13 mouse cellular contexts compared by ENCODE assay signal in genomic region chr6:52609626-52610352, GRCm38 (mm10). TPM values are rescaled to one million over a fixed set of nuclear protein-coding genes. Genes with fewer than 3 reads are reported as not detected.
DNase-seq lines count a peak whose midpoint lies in the region; ATAC-seq and TF ChIP-seq lines count a peak whose summit lies in the region.
"Had no signal": no experiment of that assay in that cellular context is flagged by ENCODE, and none has a peak within 500 bp of the region (broad histone marks: within the 10 kb centered on the region; RNA-seq: fewer than 3 reads in every experiment).

No protein-coding gene starts in this region.

- H3K4me1 ChIP-seq in limb, embryonic 14.5 days (ENCODE audit: control insufficient read depth, insufficient read depth, low read length) = no peaks in the 10 kb centered on the region
- H3K4me1 ChIP-seq in limb, embryonic 10.5 days = 0 out of 2 replicates have a peak, but pooled peaks cover 3% of the 10 kb centered on the region
- peaks cover 9% of the 10 kb centered on the region; the same call in 1 of the 2 replicates for H3K4me1 ChIP-seq in intestine, embryonic 16.5 days (ENCODE audit: control insufficient read depth, insufficient read depth, low read length)
- H3K4me1 ChIP-seq in stomach, embryonic 15.5 days = no peaks in the 10 kb centered on the region
- H3K4me1 ChIP-seq: forebrain, embryonic 15.5 days; midbrain, embryonic 12.5 days had no signal

- no peak overlapping the region for H3K27ac ChIP-seq in limb, embryonic 14.5 days (replicated peaks; ENCODE audit: low read depth, low read length)
- no peak overlapping the region for H3K27ac ChIP-seq in limb, embryonic 10.5 days
- peak overlapping the region; percentile 72 for H3K27ac ChIP-seq in intestine, embryonic 16.5 days (ENCODE audit: low read length)
- H3K27ac ChIP-seq in stomach, embryonic 15.5 days = peak overlapping the region; percentile 87
- H3K27ac ChIP-seq: forebrain, embryonic 15.5 days; hindbrain, postnatal 0 days; midbrain, embryonic 12.5 days had no signal

- no peak overlapping the region for H3K4me2 ChIP-seq in limb, embryonic 14.5 days (replicated peaks; ENCODE audit: low read depth, low read length, severe bottlenecking)
- no peak overlapping the region for H3K4me2 ChIP-seq in intestine, embryonic 16.5 days (ENCODE audit: low read depth, low read length)
- no peak overlapping the region; the same call in 1 of the 2 replicates for H3K4me2 ChIP-seq in stomach, embryonic 15.5 days
- H3K4me2 ChIP-seq: forebrain, embryonic 15.5 days; midbrain, embryonic 12.5 days had no signal

- WGBS in limb, embryonic 14.5 days = 57% methylated on average over 6 of the region's 6 CpGs
- 86% methylated on average over 6 of the region's 6 CpGs for WGBS in limb, embryonic 10.5 days
- 50% methylated on average over 6 of the region's 6 CpGs for WGBS in intestine, embryonic 16.5 days
- WGBS in stomach, embryonic 15.5 days = 47% methylated on average over 6 of the region's 6 CpGs

- H3K27me3 ChIP-seq in limb, embryonic 14.5 days (ENCODE audit: control insufficient read depth, insufficient read depth, low read length) = no peaks in the 10 kb centered on the region
- no peaks in the 10 kb centered on the region for H3K27me3 ChIP-seq in limb, embryonic 10.5 days (ENCODE audit: low read depth, poor library complexity, severe bottlenecking)
- H3K27me3 ChIP-seq in intestine, embryonic 16.5 days (replicated peaks; ENCODE audit: control insufficient read depth, insufficient read depth, low read length) = no peaks in the 10 kb centered on the region
- no peaks in the 10 kb centered on the region for H3K27me3 ChIP-seq in stomach, embryonic 15.5 days (replicated peaks)
- H3K27me3 ChIP-seq: forebrain, embryonic 15.5 days; midbrain, embryonic 12.5 days had no signal

- no peak overlapping the region for H3K9ac ChIP-seq in limb, embryonic 14.5 days (ENCODE audit: low read depth, low read length, severe bottlenecking)
- H3K9ac ChIP-seq in intestine, embryonic 16.5 days (ENCODE audit: low read depth, low read length) = no peak overlapping the region
- no peak overlapping the region for H3K9ac ChIP-seq in stomach, embryonic 15.5 days
- H3K9ac ChIP-seq: forebrain, embryonic 15.5 days; midbrain, embryonic 12.5 days had no signal

- no peak for ATAC-seq in limb, embryonic 14.5 days (ENCODE audit: low FRiP score, low read depth)
- ATAC-seq in intestine, embryonic 16.5 days = peak; percentile 88
- ATAC-seq in stomach, embryonic 15.5 days (ENCODE audit: insufficient read depth, low FRiP score, low read depth) = peak; percentile 87
- ATAC-seq in megakaryocyte progenitor cell, adult 5-6 weeks (replicated peaks; ENCODE audit: poor library complexity) = no peak
- ATAC-seq in activated CD4-positive, CD25-positive, alpha-beta regulatory T cell, adult 4 months = no peak
- ATAC-seq: forebrain, embryonic 15.5 days; hindbrain, postnatal 0 days had no signal

- peaks cover 6% of the 10 kb centered on the region; the same call in 1 of the 2 replicates for H3K36me3 ChIP-seq in limb, embryonic 14.5 days (ENCODE audit: control insufficient read depth, insufficient read depth, low read length)
- no peaks in the 10 kb centered on the region for H3K36me3 ChIP-seq in limb, embryonic 10.5 days
- 0 out of 2 replicates have a peak, but pooled peaks cover 3% of the 10 kb centered on the region for H3K36me3 ChIP-seq in intestine, embryonic 16.5 days (ENCODE audit: control insufficient read depth, insufficient read depth, low read length)
- H3K36me3 ChIP-seq in stomach, embryonic 15.5 days = no peaks in the 10 kb centered on the region
- H3K36me3 ChIP-seq: forebrain, embryonic 15.5 days had no signal

- no peak for TF ChIP-seq POLR2A in limb, embryonic 14.5 days (IDR thresholded peaks at IDR 0.05; ENCODE audit: borderline replicate concordance, extremely low read depth, insufficient read depth, insufficient read length)

- peak; percentile 59 for DNase-seq in limb, embryonic 14.5 days (ENCODE audit: low spot score)
- no peak for DNase-seq in limb, embryonic 10.5 days (ENCODE audit: low spot score)
- peak; percentile 52 to 53 for DNase-seq in kidney, postnatal 36 days
- no peak for DNase-seq in adrenal gland, adult 18-20 months (ENCODE audit: low spot score in 2 of 2)
- DNase-seq: adrenal gland, postnatal 10 days; cerebellum, adult 9-11 months had no signal

- H3K9me3 ChIP-seq in limb, embryonic 14.5 days (ENCODE audit: control insufficient read depth, low read length) = no peaks in the 10 kb centered on the region
- H3K9me3 ChIP-seq in limb, embryonic 10.5 days (replicated peaks) = no peaks in the 10 kb centered on the region
- H3K9me3 ChIP-seq in intestine, embryonic 16.5 days (ENCODE audit: control insufficient read depth, low read length) = no peaks in the 10 kb centered on the region
- H3K9me3 ChIP-seq in stomach, embryonic 15.5 days = no peaks in the 10 kb centered on the region
- H3K9me3 ChIP-seq: forebrain, embryonic 15.5 days; midbrain, embryonic 12.5 days had no signal

- no peak overlapping the region for H3K4me3 ChIP-seq in limb, embryonic 14.5 days (replicated peaks; ENCODE audit: low read length)
- H3K4me3 ChIP-seq in limb, embryonic 10.5 days = no peak overlapping the region
- no peak overlapping the region for H3K4me3 ChIP-seq in intestine, embryonic 16.5 days (ENCODE audit: low read length)
- no peak overlapping the region for H3K4me3 ChIP-seq in stomach, embryonic 15.5 days (replicated peaks)
- H3K4me3 ChIP-seq: forebrain, embryonic 15.5 days; midbrain, embryonic 12.5 days had no signal

RNA-seq across cellular contexts. Expression of gene Hibadh, which starts 30.4 kb away (rescaled TPM):
- 47.6 and 49.2 TPM in 2 replicates for polyA plus RNA-seq in limb, embryonic 14.5 days (2012; rRNA removed)
- polyA plus RNA-seq in limb, embryonic 14.5 days (2014; fragmentation: Nextera tagmentation; extraction: Ambion mirVana) = 55.5 and 56.0 TPM in 2 replicates
- 64.2 and 68.7 TPM in 2 replicates for polyA plus RNA-seq in limb, embryonic 10.5 days (2016; fragmentation: Nextera tagmentation; extraction: Ambion mirVana)
- 148 and 151 TPM in 2 replicates for polyA plus RNA-seq in intestine, embryonic 16.5 days (2015; fragmentation: Nextera tagmentation; extraction: Ambion mirVana)
- polyA plus RNA-seq in stomach, embryonic 15.5 days (2015; fragmentation: Nextera tagmentation; extraction: Ambion mirVana) = 111 and 114 TPM in 2 replicates
- total RNA-seq in adrenal gland, adult 18-20 months (2021) = 100 to 1,000 TPM; 181 to 189 TPM
- 74.8 and 97.5 TPM in 2 replicates for total RNA-seq in megakaryocyte progenitor cell, adult 5-6 weeks (2015)
- 51.1 and 57.8 TPM in 2 replicates for total RNA-seq in megakaryocyte progenitor cell, adult 5-6 weeks (2017)
- 10 to 100 TPM; 34.0 to 48.4 TPM for polyA plus RNA-seq in activated CD4-positive, CD25-positive, alpha-beta regulatory T cell, adult 4 months (2017; shearing (Covaris generic))

Comparison
In these comparisons a context has a peak if more than half of its experiments do, and no peak if none do; other contexts are left out.
1. DNase-seq: peak in limb, embryonic 14.5 days (single experiment) and kidney, postnatal 36 days (2 of 2); none in limb, embryonic 10.5 days (single experiment) and adrenal gland, adult 18-20 months (0 of 2).
2. ATAC-seq: peak in intestine, embryonic 16.5 days (single experiment) and stomach, embryonic 15.5 days (single experiment); none in limb, embryonic 14.5 days (single experiment), megakaryocyte progenitor cell, adult 5-6 weeks (single experiment) and activated CD4-positive, CD25-positive, alpha-beta regulatory T cell, adult 4 months (single experiment).
3. H3K27ac ChIP-seq: peak in intestine, embryonic 16.5 days (single experiment) and stomach, embryonic 15.5 days (single experiment); none in limb, embryonic 14.5 days (single experiment) and limb, embryonic 10.5 days (single experiment).